Mouse (Mus musculus): ENCODE measurements around the gene Gm17606. TPM values are rescaled to one million over a fixed set of nuclear protein-coding genes. Genes with fewer than 3 reads are reported as not detected.
A peak's percentile ranks its signal among the peaks of the same experiment; 100 is the strongest.

Gm17606 gene
- polyA plus RNA-seq, 1 experiment from 2014 or later = not detected

- no peak for DNase-seq (ENCODE audit: low spot score)
- H3K36me3 ChIP-seq = peaks cover 66% of the 10 kb centered on the region
- WGBS = 79% methylated on average over 11 of the region's 11 CpGs
- no peak overlapping the region for H3K4me3 ChIP-seq
- no peak overlapping the region for H3K27ac ChIP-seq
- peaks cover 1% of the 10 kb centered on the region; the same call in 1 of the 2 replicates for H3K4me1 ChIP-seq (replicated peaks)
- no peaks in the 10 kb centered on the region for H3K9me3 ChIP-seq
- no peaks in the 10 kb centered on the region for H3K27me3 ChIP-seq (ENCODE audit: insufficient read depth, poor library complexity, severe bottlenecking)
Observed at GRCm38 (mm10) chr14:54630583-54631239, 10.0 kb upstream of the Gm17606 start.

DNA sequence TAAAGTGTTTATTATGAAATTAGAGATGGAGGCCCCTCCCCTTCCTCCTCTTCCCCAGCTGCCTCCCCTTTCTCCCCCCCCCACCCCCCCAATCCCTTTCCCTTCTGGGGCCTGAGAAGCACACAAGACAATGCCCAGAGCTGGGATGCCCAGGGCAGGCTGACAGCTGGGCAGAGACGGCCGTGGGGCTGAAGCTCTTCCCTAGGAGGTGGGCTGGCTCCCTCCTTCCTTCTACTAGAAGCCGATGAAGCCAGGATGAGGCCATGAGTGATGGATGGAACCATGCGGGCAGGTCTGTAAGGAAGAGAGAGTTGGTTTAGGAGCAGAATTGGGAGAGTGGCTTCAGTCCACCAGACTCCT is 9.5 kb upstream of the Gm17606 start:
- WGBS = 73% methylated on average over 4 of the region's 4 CpGs
- DNase-seq (ENCODE audit: low spot score) = no peak
- Histone ChIP-seq H3K36me3 (peaks cover 71% of the 10 kb centered on the region), H3K4me3 (no peak overlapping the region), H3K9me3 (no peaks in the 10 kb centered on the region), H3K27me3 (ENCODE audit: insufficient read depth, poor library complexity, severe bottlenecking) (no peaks in the 10 kb centered on the region), H3K4me1 (replicated peaks) (no peaks in the 10 kb centered on the region), H3K27ac (no peak overlapping the region)

DNA sequence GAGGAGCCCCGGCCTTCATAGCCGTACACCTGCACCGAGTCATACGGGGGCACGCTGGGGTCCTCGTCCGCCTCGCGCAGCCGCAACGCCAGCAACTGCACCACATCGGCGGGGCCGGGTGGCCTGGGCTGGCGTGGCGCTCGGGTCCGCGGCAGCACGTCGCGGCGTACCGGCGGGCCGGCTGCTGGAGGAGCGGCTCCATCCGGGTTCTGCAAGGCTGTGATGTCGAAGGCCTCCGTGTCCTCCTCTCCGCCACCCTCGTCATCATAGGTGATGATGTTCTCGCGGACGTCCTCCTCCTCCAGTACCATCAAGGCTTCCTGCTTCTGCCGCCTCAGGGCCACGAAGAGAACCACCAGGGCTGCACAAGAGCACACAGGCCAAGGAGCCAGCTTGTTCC is 8.5 kb upstream of the Gm17606 start:
- DNase-seq (ENCODE audit: low spot score) = no peak
- no peak overlapping the region for H3K4me3 ChIP-seq
- no peaks in the 10 kb centered on the region for H3K9me3 ChIP-seq
- H3K4me1 ChIP-seq (replicated peaks) = no peaks in the 10 kb centered on the region
- 91% methylated on average over 37 of the region's 37 CpGs for WGBS
- H3K27ac ChIP-seq = 0 out of 2 replicates have a peak overlapping the region, but pooled peaks have one; percentile 35
- H3K36me3 ChIP-seq = peaks cover 81% of the 10 kb centered on the region
- H3K27me3 ChIP-seq (ENCODE audit: insufficient read depth, poor library complexity, severe bottlenecking) = no peaks in the 10 kb centered on the region

DNA sequence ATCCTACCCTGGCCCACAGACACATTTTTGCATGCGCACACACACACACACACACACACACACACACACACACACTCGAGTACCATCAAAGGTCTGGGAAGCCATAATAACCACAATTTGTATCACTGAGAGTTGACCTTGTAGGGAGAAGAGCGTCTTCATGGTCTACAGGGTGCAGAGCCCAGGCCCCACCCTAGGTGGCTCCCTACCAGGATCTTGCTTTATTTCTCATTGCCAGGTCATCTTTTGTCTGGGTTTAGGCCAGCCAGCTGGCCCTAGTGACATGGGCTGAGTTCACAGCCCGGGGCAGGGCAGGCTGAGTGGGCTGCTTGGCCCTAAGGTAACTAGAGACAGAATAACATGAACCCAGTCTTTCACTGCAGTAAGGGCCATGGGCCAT is 6.6 kb upstream of the Gm17606 start:
- no peak overlapping the region for H3K27ac ChIP-seq
- 80% methylated on average over 4 of the region's 4 CpGs for WGBS
- no peaks in the 10 kb centered on the region for H3K27me3 ChIP-seq (ENCODE audit: insufficient read depth, poor library complexity, severe bottlenecking)
- peaks cover 1% of the 10 kb centered on the region for H3K4me1 ChIP-seq (replicated peaks)
- H3K4me3 ChIP-seq = no peak overlapping the region
- DNase-seq (ENCODE audit: low spot score) = no peak
- H3K9me3 ChIP-seq = no peaks in the 10 kb centered on the region
- H3K36me3 ChIP-seq = peaks cover 96% of the 10 kb centered on the region

DNA sequence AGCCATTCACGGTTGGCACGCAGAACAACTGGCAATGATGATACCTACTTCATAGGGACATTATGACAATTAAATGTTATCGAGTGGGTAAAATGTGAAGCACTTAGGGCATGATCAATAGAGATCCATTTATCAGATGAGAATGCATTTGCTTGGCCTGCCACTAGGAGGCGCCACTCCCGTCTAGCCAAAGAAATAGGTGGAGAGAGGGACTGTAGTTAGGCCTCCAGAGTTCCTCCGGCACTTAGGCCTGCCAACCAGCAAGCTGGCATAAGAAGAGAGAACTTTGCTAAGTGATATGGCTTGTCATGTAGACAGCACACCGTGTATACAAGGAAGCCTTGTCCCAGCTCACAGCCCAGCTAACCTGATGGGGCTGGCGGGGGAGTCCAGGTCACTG is 3.8 kb upstream of the Gm17606 start:
- Histone ChIP-seq H3K4me1 (replicated peaks) (peaks cover 28% of the 10 kb centered on the region), H3K4me3 (no peak overlapping the region), H3K27ac (no peak overlapping the region), H3K36me3 (peaks cover 78% of the 10 kb centered on the region), H3K9me3 (no peaks in the 10 kb centered on the region), H3K27me3 (ENCODE audit: insufficient read depth, poor library complexity, severe bottlenecking) (no peaks in the 10 kb centered on the region)
- WGBS = 55% methylated on average over 8 of the region's 8 CpGs
- DNase-seq (ENCODE audit: low spot score) = peak; percentile 69

DNA sequence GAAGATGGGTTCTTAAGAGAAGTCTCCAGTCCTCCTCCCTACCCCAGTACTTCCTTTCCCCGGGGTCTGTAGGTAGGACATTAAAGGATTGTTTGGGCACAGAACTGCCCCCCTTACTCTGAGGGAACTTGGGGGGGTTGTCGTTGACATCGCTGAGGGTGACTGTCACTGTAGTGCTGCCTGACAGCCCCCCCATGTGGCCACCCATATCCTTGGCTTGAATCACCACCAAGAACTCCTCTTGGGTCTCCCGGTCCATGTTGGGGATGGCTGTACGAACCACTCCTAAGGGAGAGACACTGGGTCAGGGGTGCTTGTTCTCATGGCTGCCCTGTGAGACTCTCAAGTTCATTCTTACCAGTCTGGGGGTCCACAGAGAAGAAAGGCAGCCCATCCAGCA is 2.5 kb upstream of the Gm17606 start:
- Histone ChIP-seq H3K36me3 (peaks cover 78% of the 10 kb centered on the region), H3K27ac (no peak overlapping the region), H3K27me3 (ENCODE audit: insufficient read depth, poor library complexity, severe bottlenecking) (no peaks in the 10 kb centered on the region), H3K4me1 (replicated peaks) (peaks cover 31% of the 10 kb centered on the region), H3K4me3 (no peak overlapping the region), H3K9me3 (no peaks in the 10 kb centered on the region)
- WGBS = 87% methylated on average over 5 of the region's 5 CpGs
- no peak for DNase-seq (ENCODE audit: low spot score)

GRCm38 (mm10) chr14:54640121-54640520 is 631 bp upstream of the Gm17606 start:
- H3K36me3 ChIP-seq = peaks cover 78% of the 10 kb centered on the region
- 19% methylated on average over 4 of the region's 4 CpGs for WGBS
- H3K4me1 ChIP-seq (replicated peaks) = peaks cover 31% of the 10 kb centered on the region
- H3K4me3 ChIP-seq = peak overlapping the region; percentile 87
- H3K9me3 ChIP-seq = no peaks in the 10 kb centered on the region
- no peak for DNase-seq (ENCODE audit: low spot score)
- peak overlapping the region; percentile 96 for H3K27ac ChIP-seq
- no peaks in the 10 kb centered on the region for H3K27me3 ChIP-seq (ENCODE audit: insufficient read depth, poor library complexity, severe bottlenecking)

DNA sequence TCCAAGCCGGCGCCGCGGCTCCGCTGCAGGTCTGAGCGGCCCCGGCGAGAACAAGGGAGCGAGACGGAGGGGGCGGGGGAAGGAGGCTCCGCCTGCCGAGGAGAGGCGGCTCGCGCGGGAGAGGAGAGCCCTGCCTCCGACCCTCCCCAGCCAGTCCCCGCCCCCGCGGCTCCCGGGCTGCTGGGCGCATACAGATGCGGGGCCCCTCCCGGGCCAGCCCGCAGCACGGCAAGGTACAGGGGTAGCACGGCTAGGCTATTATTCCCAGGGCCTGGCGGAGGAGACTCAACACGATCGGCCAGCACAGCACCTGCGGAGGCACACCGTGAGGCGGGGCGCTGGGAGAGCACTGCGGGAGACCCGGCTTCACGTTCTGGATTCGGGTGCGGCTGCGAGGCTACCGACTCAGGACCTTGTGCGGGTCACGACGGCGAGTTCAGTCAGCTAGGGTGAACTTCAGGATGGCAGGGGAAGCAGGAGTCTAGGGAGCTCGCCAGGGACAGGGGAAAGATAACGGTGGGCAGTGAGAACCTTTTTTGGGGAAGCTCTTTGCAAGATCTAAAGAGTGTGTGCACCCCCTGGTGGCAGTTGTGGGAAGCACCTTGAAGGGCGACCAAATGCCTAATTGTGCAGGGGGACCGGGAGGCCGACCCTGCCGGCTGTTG is 685 bp downstream of the Gm17606 start, which contains the start of gene Cdh24:
Cdh24 (minus strand) TSS at position 60 of the 665 bp plus-strand sequence.
- H3K4me1 ChIP-seq (replicated peaks) = peaks cover 31% of the 10 kb centered on the region
- peak within 1 kb of the TSS; percentile 96 for H3K27ac ChIP-seq
- H3K4me3 ChIP-seq = peak within 1 kb of the TSS; percentile 87
- peak; percentile 92 for DNase-seq (ENCODE audit: low spot score)
- H3K9me3 ChIP-seq = no peaks in the 10 kb centered on the region
- under 1% methylated on average over 52 of the region's 52 CpGs for WGBS
- H3K27me3 ChIP-seq (ENCODE audit: insufficient read depth, poor library complexity, severe bottlenecking) = no peaks in the 10 kb centered on the region
- H3K36me3 ChIP-seq = peaks cover 78% of the 10 kb centered on the region

GRCm38 (mm10) chr14:54642224-54642944 is 1.6 kb downstream of the Gm17606 start:
- H3K27ac ChIP-seq = no peak overlapping the region
- peaks cover 78% of the 10 kb centered on the region for H3K36me3 ChIP-seq
- peaks cover 31% of the 10 kb centered on the region for H3K4me1 ChIP-seq (replicated peaks)
- H3K9me3 ChIP-seq = no peaks in the 10 kb centered on the region
- H3K4me3 ChIP-seq = peak overlapping the region; percentile 87; the same call in 1 of the 2 replicates
- WGBS = 83% methylated on average over 25 of the region's 25 CpGs
- no peaks in the 10 kb centered on the region for H3K27me3 ChIP-seq (ENCODE audit: insufficient read depth, poor library complexity, severe bottlenecking)
- no peak for DNase-seq (ENCODE audit: low spot score)

DNA sequence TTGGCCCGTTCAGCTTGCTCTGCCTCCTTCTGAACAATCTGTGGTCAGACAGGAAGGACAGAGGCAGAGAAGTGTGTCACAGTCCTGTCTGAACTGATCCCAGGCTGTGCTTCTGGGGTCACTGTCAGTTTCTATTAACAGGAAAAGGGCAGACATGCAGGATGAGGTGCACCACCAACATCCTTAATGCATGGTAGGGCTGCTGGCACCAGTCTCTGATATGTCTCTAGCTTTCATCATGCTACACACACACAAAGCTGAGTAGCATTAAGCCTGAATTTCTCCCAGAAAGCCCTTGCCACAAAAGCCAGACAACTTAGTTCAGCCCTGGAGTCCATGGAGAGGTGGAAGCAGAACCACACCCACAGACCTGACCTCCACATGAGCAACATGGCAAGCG is 2.3 kb downstream of the Gm17606 start:
- Histone ChIP-seq H3K27me3 (ENCODE audit: insufficient read depth, poor library complexity, severe bottlenecking) (no peaks in the 10 kb centered on the region), H3K36me3 (peaks cover 78% of the 10 kb centered on the region), H3K9me3 (no peaks in the 10 kb centered on the region), H3K27ac (no peak overlapping the region), H3K4me3 (no peak overlapping the region), H3K4me1 (replicated peaks) (peaks cover 31% of the 10 kb centered on the region)
- DNase-seq (ENCODE audit: low spot score) = no peak
- WGBS = 90% methylated on average over 2 of the region's 2 CpGs

DNA sequence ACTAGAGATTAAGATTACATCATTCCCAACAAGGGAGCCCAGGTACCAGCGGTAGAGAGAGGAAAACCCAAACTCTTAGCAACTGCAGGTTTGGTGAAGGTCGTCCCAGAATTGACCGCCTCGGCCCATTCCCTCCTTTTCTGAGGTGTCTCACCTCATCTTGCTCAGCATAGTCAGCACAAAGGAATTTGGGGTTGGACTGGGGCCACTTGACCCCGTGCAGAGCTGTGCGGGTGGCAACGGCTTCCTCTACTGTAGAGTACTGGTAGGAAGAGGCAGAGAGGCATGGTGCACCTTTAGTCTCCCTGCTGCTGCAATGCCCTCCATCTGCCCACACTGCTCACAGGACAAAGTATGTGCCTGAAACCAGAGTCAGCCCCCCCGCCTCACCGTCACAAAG is 3.5 kb downstream of the Gm17606 start:
- no peak overlapping the region for H3K27ac ChIP-seq
- no peaks in the 10 kb centered on the region for H3K9me3 ChIP-seq
- no peak for DNase-seq (ENCODE audit: low spot score)
- H3K4me1 ChIP-seq (replicated peaks) = peaks cover 35% of the 10 kb centered on the region
- peaks cover 77% of the 10 kb centered on the region for H3K36me3 ChIP-seq
- WGBS = 93% methylated on average over 9 of the region's 9 CpGs
- H3K4me3 ChIP-seq = no peak overlapping the region
- H3K27me3 ChIP-seq (ENCODE audit: insufficient read depth, poor library complexity, severe bottlenecking) = no peaks in the 10 kb centered on the region

DNA sequence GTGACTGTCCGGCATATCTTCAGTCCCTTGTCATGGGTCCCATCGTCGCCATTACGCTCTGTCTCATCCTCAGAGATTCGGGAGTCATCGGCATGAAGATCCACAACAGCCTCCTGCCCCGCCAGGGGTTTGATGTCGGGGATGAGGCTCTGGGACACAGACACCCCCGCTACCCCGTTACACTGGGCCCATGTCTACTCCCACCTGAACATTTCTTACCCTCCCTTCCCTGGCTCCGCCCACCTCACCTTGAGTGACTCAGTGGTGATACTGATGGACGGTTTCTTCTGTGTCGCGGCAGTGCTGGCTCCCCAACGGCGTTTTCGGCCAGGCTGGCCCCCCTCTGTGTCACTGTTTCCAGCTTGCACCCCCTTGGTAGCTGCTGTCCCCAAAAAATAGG is 5.7 kb downstream of the Gm17606 start:
- no peak for DNase-seq (ENCODE audit: low spot score)
- Histone ChIP-seq H3K4me3 (no peak overlapping the region), H3K27me3 (ENCODE audit: insufficient read depth, poor library complexity, severe bottlenecking) (no peaks in the 10 kb centered on the region), H3K27ac (no peak overlapping the region), H3K9me3 (no peaks in the 10 kb centered on the region), H3K36me3 (peaks cover 96% of the 10 kb centered on the region), H3K4me1 (replicated peaks) (peaks cover 31% of the 10 kb centered on the region)
- 96% methylated on average over 17 of the region's 17 CpGs for WGBS

Measured in hindbrain, embryonic 10.5 days (tissue).